Mouse (Mus musculus): Measurements from ENCODE around the gene Gabbr2. TPM values are rescaled to one million over a fixed set of nuclear protein-coding genes. Genes with fewer than 3 reads are reported as not detected.

The Gabbr2 gene
- total RNA-seq, 1 experiment from 2014 or later, result 0.27 TPM

- no peak for DNase-seq
Observed at GRCm38 (mm10) chr4:46988257-46988656, 3.4 kb downstream of the Gabbr2 start.

- DNase-seq, result no peak
Observed at GRCm38 (mm10) chr4:46987809-46988208, 3.9 kb downstream of the Gabbr2 start.

DNA sequence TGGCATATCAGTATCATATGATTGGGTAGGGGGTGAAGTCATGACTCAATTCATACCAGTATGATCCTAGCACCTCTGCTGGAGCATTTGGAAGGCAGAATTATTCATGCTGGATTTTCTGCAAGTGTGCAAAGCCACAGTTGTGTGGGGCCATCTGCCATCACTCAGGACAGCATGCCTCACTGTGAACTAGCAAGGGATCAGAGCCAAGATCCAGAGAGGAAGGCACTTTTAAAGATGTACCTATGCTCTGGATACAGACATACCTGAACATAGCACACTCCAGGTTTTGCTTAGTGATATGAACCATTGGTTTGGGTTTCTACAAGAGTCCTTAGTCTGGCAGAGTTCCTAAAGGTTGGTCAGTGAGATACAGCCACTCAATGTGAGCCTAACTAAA, 5.6 kb downstream of the Gabbr2 start:
- DNase-seq, result no peak

GRCm38 (mm10) chr4:46982912-46983311, 8.8 kb downstream of the Gabbr2 start:
- DNase-seq, result no peak

GRCm38 (mm10) chr4:46982094-46982493, 9.6 kb downstream of the Gabbr2 start:
- no peak for DNase-seq

DNA sequence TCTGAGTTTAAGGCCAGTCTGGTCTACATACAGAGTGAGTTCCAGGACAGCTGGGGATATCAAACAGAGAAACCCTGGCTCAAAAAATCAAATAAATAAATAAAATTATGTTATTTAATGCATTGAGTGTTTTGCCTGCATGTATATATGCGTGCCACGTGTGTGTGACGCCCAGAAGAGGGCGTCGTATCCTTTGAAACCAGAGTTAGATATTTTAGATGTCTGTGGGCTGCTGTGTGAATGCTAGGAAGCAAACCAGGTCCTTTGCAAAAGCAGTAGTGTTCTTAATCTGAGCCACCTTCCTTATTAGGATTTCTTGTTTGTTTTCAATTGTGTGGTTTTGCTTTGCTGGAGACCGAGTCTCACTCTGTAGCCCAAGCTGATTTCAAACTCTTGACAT, 13.3 kb downstream of the Gabbr2 start:
- no peak for DNase-seq

GRCm38 (mm10) chr4:46977161-46977560, 14.5 kb downstream of the Gabbr2 start:
- DNase-seq, result no peak

- DNase-seq, result no peak
Observed at GRCm38 (mm10) chr4:46976671-46977071, 15.0 kb downstream of the Gabbr2 start.

DNA sequence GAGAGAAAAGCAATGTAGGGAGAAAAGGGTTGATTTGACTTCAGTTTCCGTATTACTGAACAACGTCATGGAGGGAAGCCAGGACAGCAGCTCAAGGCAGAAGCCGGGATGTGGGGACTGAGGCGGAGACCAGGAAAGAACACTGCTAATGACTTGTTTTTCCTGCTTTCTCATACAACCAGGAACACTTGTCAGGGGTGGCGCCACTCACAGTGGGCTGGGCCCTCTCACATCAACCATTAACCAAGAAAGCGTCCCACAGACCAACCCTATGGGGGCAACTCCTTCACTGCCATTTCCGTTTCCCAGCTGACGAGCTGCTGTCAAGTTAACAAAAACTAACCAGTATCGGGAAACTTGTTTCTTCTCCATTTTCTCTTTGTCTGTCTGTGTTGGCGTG, 18.4 kb downstream of the Gabbr2 start:
- DNase-seq, result no peak

- no peak for DNase-seq
Observed at GRCm38 (mm10) chr4:46967981-46968380, 23.7 kb downstream of the Gabbr2 start.

DNA sequence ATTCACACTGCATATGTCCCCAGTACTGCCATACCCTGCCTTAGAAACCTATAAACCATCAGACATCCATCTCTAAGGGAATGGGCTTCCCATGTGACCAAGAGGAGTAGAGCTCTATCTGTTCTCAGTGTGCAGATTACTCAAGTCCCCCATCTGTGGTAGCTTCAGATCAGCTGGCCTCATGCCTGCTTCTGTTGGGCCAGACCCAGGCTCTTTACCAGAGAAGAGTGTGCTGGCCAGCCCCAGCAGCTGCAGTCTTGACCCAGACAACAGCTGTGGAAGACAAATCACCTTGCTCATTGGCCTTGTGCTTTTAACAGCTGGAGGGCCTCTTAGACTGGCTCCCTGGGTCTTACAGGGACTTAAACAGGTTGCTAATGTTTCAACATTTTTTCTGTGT, 25.1 kb downstream of the Gabbr2 start:
- DNase-seq, result no peak

- no peak for DNase-seq
Observed at GRCm38 (mm10) chr4:46961403-46961802, 30.3 kb downstream of the Gabbr2 start.

- DNase-seq, result no peak
Observed at GRCm38 (mm10) chr4:46960208-46960607, 31.5 kb downstream of the Gabbr2 start.

DNA sequence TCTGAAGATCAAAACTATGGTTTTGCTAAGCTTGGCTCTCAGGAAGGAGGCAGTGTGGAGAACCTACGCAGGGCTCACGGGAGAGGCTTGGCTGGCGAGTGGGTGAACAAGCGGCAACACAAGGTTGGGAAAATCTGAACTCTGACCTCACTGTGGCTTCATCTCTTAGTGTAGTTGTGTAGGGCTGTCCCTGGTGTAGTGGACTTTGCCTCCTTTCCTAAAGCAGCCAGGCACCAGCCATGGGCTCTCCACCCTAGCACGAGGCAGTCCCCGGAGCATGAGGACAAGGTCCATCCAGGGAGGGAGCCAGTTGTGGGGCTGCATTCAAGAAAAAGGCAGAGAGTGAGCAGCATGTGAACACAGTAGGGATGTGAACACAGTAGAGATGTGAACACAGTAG, 31.9 kb downstream of the Gabbr2 start:
- no peak for DNase-seq

- DNase-seq, result no peak
Observed at GRCm38 (mm10) chr4:46957955-46958354, 33.7 kb downstream of the Gabbr2 start.

DNA sequence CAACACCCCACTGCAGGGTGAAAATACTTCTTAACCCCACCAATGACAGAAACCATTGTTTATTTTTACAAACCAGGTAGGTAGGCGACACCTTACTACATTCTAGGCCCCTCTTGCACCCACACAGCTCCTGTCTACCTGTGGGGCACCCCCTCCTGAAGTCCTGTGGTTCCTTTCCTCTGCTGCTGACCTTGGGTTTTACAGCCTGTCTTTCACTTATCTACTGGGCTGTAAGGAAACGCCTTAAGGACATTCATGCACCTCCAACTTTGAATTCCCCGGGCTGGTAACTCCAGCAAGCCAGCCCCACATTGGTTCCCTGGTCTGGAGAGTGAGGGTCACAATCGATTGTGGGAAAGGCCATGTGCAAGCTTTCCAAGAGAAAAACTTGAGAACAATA, 34.7 kb downstream of the Gabbr2 start:
- no peak for DNase-seq

DNA sequence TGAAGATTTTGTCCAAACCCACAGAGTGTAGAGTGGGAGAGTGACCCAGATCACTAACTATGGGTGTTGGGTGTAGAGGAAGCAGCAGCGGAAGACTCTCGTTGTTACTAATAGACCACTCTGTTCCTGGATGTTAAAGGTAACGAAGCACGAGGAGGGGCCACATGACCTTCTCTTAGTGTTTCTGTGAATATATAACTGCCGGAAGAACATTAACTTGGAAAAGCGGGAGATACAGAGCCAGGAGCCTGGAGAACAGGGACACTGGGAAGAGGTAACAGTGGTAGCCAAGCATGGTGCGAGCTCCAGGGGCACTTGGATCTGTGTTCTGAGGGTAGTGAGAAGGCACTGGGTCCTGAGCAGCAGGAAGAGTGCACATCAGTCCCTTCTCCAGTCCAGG, 38.7 kb downstream of the Gabbr2 start:
- no peak for DNase-seq

DNA sequence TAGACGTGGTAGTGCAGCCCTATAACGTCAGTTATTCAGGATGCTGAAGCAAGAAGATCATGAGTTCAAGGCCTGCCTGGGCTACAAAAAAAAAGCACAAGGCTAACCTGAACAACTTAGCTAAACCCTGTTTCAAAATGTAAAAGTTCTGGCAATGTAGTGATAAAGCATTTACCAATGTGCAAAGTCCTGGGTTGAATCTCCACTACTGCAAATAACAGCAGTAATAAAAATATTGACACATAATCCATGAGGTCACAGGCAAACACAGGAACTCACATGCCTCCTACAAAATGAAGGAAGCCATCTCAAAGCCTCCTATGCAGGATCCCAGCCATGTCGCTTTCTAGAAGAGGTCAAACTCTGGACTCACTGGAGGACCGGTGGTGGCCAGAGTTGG, 39.1 kb downstream of the Gabbr2 start:
- DNase-seq, result no peak

DNA sequence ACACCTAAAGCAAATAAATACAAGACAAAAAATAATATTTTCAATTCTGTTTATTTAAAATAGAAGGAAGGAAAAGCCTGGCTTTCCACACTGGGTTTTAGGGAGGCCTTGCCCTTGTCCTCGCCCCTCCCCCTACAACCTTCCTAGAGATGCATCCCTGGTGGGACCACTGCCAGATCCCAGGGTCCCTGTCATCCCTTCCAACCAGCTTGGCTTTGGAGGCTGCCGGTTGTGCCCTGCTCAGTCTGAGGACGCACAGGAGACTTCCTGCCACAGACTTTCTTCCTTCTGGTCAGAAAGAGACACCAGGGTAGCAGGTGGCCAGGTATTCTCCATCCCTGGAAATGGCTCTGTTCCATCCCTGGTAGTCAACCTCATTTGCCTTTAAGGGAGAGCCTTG, 57.4 kb downstream of the Gabbr2 start:
- no peak for DNase-seq

- DNase-seq, result no peak
Observed at GRCm38 (mm10) chr4:46933590-46933989, 58.1 kb downstream of the Gabbr2 start.

DNA sequence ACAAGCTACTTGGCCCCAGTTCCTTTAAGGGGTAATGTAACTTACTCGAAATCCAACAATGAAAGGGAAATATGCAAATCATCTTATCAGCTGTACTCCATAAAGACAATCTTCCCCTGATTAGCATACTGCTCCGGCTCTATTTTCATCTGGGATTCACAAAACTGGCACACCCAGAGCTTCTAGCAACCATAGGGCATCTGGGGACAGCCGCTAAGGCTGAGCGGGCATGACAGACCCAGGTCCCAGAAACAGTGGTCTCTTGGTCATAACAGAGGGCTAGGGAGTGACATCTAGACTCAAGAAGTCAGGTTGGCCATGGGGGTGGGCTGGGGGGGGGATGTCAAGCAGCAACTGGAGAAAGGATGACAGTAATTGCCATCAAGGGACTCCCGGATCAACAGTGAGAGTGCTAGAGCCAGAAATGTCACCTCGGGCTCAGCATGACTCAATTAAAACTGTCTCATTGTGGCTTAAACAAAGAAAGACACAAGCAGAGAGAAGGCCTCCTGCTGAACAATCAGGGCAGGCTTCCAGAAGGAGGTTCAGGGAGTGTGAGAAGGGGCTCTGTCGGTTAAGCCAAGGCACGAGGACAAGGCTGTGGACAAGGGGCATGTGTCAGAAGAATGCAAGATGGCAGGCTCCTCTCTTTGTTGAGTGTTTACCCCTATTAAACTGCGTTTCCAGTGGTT, 59.8 kb downstream of the Gabbr2 start:
- DNase-seq, result no peak

DNA sequence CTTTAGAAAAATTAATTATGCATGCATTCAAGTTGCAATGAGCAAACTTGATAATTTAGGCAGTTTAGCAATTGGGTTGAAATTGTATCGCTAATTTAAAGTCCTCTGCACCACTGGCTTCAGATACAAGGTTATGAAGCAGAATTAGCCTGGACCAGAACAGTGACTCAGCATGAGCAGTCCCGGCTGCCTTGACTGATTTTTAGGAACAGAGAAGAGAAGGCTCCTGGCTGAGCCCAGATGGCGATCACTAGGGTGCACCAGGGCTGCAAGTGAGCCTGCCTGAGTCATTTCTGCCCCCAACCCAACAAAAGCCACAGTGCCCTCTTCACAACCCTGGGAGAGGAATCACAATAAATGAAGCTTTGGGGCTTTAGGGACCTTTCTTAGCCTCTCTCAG, 63.6 kb downstream of the Gabbr2 start:
- DNase-seq, result no peak

DNA sequence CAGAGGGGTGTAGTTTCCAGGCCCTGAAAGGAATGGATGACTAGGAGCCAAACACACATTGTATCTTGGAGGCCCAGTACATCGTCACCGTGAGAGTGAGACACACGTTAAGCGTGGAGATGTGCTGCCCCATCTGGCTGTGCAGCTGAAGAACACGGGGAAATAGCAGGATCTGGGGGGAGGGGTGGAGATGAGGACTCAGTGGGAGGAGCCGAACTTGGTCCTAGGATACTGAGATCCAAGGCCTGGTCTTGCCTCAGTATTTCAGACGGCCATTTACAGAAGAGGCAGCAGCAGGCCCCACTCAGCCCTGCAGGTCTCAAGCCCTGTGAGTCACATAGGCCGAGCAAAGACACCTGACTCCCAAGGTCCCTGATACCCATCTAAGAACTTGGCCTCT, 72.5 kb downstream of the Gabbr2 start:
- no peak for DNase-seq

GRCm38 (mm10) chr4:46916786-46917185, 74.9 kb downstream of the Gabbr2 start:
- DNase-seq, result no peak

DNA sequence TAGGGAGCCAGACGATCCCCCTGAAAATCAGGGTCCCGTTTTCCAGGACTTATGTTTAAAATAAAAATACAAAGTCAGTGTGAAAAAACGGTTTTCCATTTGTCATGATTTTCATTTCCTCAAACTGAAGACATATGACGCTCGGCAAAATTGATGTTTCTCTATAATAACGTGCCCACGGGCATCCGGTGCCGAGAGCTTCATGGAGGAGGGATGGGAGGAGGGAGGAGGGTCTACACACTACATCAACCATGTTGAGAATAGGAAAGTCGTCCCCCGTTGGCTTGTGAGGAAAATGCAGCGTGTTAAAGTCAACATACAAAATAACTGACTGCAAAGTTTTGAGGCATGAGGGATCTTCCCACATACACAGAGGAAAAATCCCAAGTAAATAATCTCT, 75.7 kb downstream of the Gabbr2 start:
- no peak for DNase-seq
